Mouse (Mus musculus) cerebellum, adult 2 months (tissue): Measurements from ENCODE around the gene Il11.

Source experiments
- CTCF ChIP-seq: fragments of 200-500 bp; IDR thresholded peaks from 2 replicates; pipeline ENCODE4 v1.5.1; 2011; ENCODE audit warnings: low read depth, mild to moderate bottlenecking, control low read depth, low read length, moderate library complexity, borderline replicate concordance; ENCODE audit not compliant: insufficient read depth
- POLR2A ChIP-seq: fragments of 200-500 bp; IDR thresholded peaks from 2 replicates; pipeline ENCODE4 v1.6.1; 2011; ENCODE audit warnings: low read length, control low read depth, borderline replicate concordance; ENCODE audit not compliant: insufficient read depth

DNA sequence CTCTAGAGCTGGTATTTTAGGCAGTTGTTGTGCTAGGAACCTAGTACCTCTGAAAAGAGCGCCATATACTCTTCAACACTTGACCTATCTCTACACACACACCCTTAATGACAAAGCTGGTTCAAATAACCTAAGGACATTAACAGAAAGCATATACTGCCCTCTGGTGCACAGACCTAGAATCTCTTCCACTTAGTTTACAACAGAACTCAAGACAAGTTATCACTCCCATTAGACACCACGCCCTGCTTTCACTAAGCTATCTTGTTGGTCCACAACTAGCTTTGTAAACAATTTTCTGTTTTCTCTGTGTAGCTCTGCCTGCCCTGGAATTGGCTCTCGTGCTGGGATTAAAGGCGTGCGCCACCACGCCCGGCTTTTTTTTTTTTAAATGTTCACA lies 24.1 kb upstream of the Il11 start:
- 0 out of 2 replicates have a peak, but pooled peaks have one; percentile 11 for TF ChIP-seq CTCF
- TF ChIP-seq POLR2A: no peak
